Mouse (Mus musculus) heart, adult 2 months (tissue): ENCODE data around the gene Snrpa.

Experiments used
- CTCF ChIP-seq: fragments of 200-600 bp; IDR thresholded peaks from 2 replicates; pipeline ENCODE4 v1.8.1; 2022; ENCODE audit warnings: antibody characterized with exemption, mild to moderate bottlenecking, moderate library complexity
- EP300 ChIP-seq: fragments of 200-500 bp; IDR thresholded peaks from 2 replicates; pipeline ENCODE4 v1.6.1; 2011; ENCODE audit warnings: low read depth, low read length, control low read depth; ENCODE audit not compliant: insufficient read depth
- POLR2A ChIP-seq: fragments of 200-500 bp; IDR thresholded peaks from 2 replicates; pipeline ENCODE4 v1.6.1; 2011; ENCODE audit warnings: mild to moderate bottlenecking, low read depth, low read length, control low read depth; ENCODE audit not compliant: insufficient read depth

DNA sequence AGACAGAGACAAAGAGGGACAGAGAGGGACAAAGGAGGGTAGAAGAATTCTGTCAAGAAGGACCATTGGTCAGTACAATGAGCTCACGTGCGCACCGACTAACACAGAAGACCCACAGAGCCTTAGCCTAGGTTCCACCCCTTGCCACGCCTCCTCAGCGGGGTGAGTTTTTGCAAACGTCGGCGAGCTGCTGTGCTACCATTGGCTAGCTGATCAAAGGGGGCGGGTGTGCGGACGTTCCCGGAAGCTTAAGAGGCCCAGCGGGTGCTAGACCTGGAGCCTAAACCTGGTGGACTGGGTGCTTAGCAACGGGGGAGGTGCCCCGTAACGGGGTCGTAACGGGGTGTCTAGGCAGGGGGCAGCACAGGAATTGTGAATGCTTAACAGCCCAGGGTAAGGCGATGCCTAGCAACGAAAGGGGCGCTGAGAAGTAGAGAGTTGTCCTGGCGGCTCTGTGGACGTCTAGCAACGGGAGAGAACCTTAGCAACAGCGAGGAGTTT, 36.8 kb upstream of the Snrpa start, which contains the start of gene Coq8b:
- TF ChIP-seq POLR2A (peak; percentile 68; the same call in 1 of the 2 replicates), CTCF (peak; percentile 28; the same call in 1 of the 2 replicates), EP300 (0 out of 2 replicates have a peak, but pooled peaks have one; percentile 32)
